Mouse (Mus musculus) G1E (cell line): ENCODE measurements around the gene Gm7168. TPM values are rescaled to one million over a fixed set of nuclear protein-coding genes. Genes with fewer than 3 reads are reported as not detected.
"Not testable (repeated sequence)": the region's sequence is repeated elsewhere in the genome, so short reads cannot be mapped to it uniquely, and the experiment has no call there.

Experiments used
- ATAC-seq: 2 replicates; pipeline ENCODE4 v1.8.0; 2016; ENCODE audit warnings: mild to moderate bottlenecking; ENCODE audit not compliant: insufficient number of reproducible peaks, poor library complexity, low FRiP score, severe bottlenecking; ENCODE audit errors: extremely low read depth
- DNase-seq: peaks from one replicate; pipeline ENCODE4 v3.0.0; 2012; ENCODE audit warnings: low spot score
- H3K27me3 ChIP-seq: 2 replicates; pipeline ENCODE4 v1.6.1; 2012; ENCODE audit warnings: mild to moderate bottlenecking, low read length, inconsistent platforms; ENCODE audit not compliant: insufficient read depth
- H3K36me3 ChIP-seq: replicated peaks from 2 replicates; pipeline ENCODE3; 2012; ENCODE audit warnings: mild to moderate bottlenecking, inconsistent platforms
- H3K4me1 ChIP-seq: 2 replicates; pipeline ENCODE4 v1.6.1; 2012; ENCODE audit warnings: low read depth, low read length, inconsistent platforms, mixed read lengths; ENCODE audit not compliant: insufficient read depth
- H3K4me3 ChIP-seq: 2 replicates; pipeline ENCODE4 v1.5.1; 2012; ENCODE audit warnings: low read depth, mild to moderate bottlenecking, inconsistent platforms, low read length, moderate library complexity, mixed read lengths
- H3K9me3 ChIP-seq: replicated peaks from 2 replicates; pipeline ENCODE4 v1.6.1; 2012; ENCODE audit warnings: inconsistent platforms
- CTCF ChIP-seq: IDR thresholded peaks from 2 replicates; pipeline ENCODE4 v1.5.1; 2012; ENCODE audit warnings: low read depth, low read length, inconsistent platforms, mixed read lengths
- GATA1 ChIP-seq: IDR thresholded peaks from 2 replicates; pipeline ENCODE4 v1.6.1; 2012; ENCODE audit warnings: borderline replicate concordance, low read length, inconsistent platforms, mixed read lengths
- GATA2 ChIP-seq: IDR thresholded peaks from 2 replicates; pipeline ENCODE4 v1.6.1; 2012; ENCODE audit warnings: low read depth, low read length, inconsistent platforms, borderline replicate concordance
- POLR2AphosphoS5 ChIP-seq: IDR thresholded peaks from 2 replicates; pipeline ENCODE4 v1.6.1; 2012; ENCODE audit warnings: low read depth, low read length, inconsistent platforms; ENCODE audit not compliant: insufficient replicate concordance
- TAL1 ChIP-seq: conservative IDR thresholded peaks from 2 replicates; pipeline ENCODE4 v1.6.1; 2012; ENCODE audit warnings: low read depth, low read length, inconsistent platforms, mixed read lengths
- polyA plus RNA-seq: library from polyadenylated mRNA; stranded (reverse); fragments of >175 nt; gene quantifications from 2 replicates; pipeline ENCODE4 v1.2.3, GENCODE M21; 2012
- total RNA-seq, 2 experiments: library from RNA; stranded (forward) in 1 of 2; stranded (reverse) in 1 of 2; fragments of 200-1000 nt in 1 of 2; fragments of >200 nt in 1 of 2; fragmentation: Nextera tagmentation in 1 of 2; gene quantifications; 2 replicates each; pipeline ENCODE4 v1.2.3; 2014 to 2017

Gm7168 gene
- total and polyA plus RNA-seq, 3 experiments: 0.16 TPM; not detected in 2

GRCm38 (mm10) chr17:13914531-13914930 is 33.6 kb upstream of the Gm7168 start:
- Histone ChIP-seq H3K27me3 (no peaks in the 10 kb centered on the region), H3K4me1 (no peaks in the 10 kb centered on the region), H3K4me3 (no peak overlapping the region), H3K36me3 (no peaks in the 10 kb centered on the region), H3K9me3 (no peaks in the 10 kb centered on the region)
- DNase-seq (no peak), ATAC-seq (no peak)
- TF ChIP-seq CTCF: no peak
- no peak for TF ChIP-seq GATA1
- no peak for TF ChIP-seq POLR2AphosphoS5
- no peak for TF ChIP-seq GATA2
- TF ChIP-seq TAL1: no peak

GRCm38 (mm10) chr17:13920771-13921170 is 27.4 kb upstream of the Gm7168 start:
- no peak for DNase-seq
- H3K4me3 ChIP-seq: no peak overlapping the region
- H3K9me3 ChIP-seq: no peaks in the 10 kb centered on the region
- H3K27me3 ChIP-seq: no peaks in the 10 kb centered on the region; the same call in none of the 2 replicates
- ATAC-seq: no peak
- H3K4me1 ChIP-seq: no peaks in the 10 kb centered on the region
- H3K36me3 ChIP-seq: no peaks in the 10 kb centered on the region
- TF ChIP-seq CTCF: no peak
- no peak for TF ChIP-seq GATA1
- TF ChIP-seq TAL1: no peak
- TF ChIP-seq GATA2: no peak
- no peak for TF ChIP-seq POLR2AphosphoS5

- no peak for ATAC-seq
- Histone ChIP-seq H3K9me3 (no peaks in the 10 kb centered on the region), H3K27me3 (peaks cover 3% of the 10 kb centered on the region), H3K4me1 (no peaks in the 10 kb centered on the region), H3K36me3 (no peaks in the 10 kb centered on the region), H3K4me3 (no peak overlapping the region)
- no peak for DNase-seq
- TF ChIP-seq CTCF: no peak
- no peak for TF ChIP-seq POLR2AphosphoS5
Measured at GRCm38 (mm10) chr17:13923418-13923817, 24.8 kb upstream of the Gm7168 start.

GRCm38 (mm10) chr17:13924588-13924987 is 23.6 kb upstream of the Gm7168 start:
- Histone ChIP-seq H3K4me3 (no peak overlapping the region), H3K9me3 (no peaks in the 10 kb centered on the region), H3K4me1 (no peaks in the 10 kb centered on the region), H3K36me3 (no peaks in the 10 kb centered on the region), H3K27me3 (peaks cover 3% of the 10 kb centered on the region)
- no peak for TF ChIP-seq GATA1
- no peak for TF ChIP-seq POLR2AphosphoS5
- TF ChIP-seq TAL1: no peak
- TF ChIP-seq GATA2: no peak
- TF ChIP-seq CTCF: no peak
- ATAC-seq: no peak
- DNase-seq: no peak

- peaks cover 3% of the 10 kb centered on the region; the same call in 1 of the 2 replicates for H3K27me3 ChIP-seq
- no peak overlapping the region for H3K4me3 ChIP-seq
- no peak for ATAC-seq
- H3K4me1 ChIP-seq: no peaks in the 10 kb centered on the region
- no peaks in the 10 kb centered on the region for H3K36me3 ChIP-seq
- TF ChIP-seq GATA1 (no peak), CTCF (no peak), GATA2 (no peak), POLR2AphosphoS5 (no peak), TAL1 (no peak)
- no peaks in the 10 kb centered on the region for H3K9me3 ChIP-seq
- no peak for DNase-seq
Measured at GRCm38 (mm10) chr17:13925931-13926330, 22.2 kb upstream of the Gm7168 start.

GRCm38 (mm10) chr17:13930421-13930820 is 17.8 kb upstream of the Gm7168 start:
- ATAC-seq (no peak), DNase-seq (no peak)
- no peaks in the 10 kb centered on the region for H3K4me1 ChIP-seq
- H3K4me3 ChIP-seq: no peak overlapping the region
- H3K36me3 ChIP-seq: no peaks in the 10 kb centered on the region
- TF ChIP-seq TAL1 (no peak), CTCF (no peak)
- H3K27me3 ChIP-seq: 0 out of 2 replicates have a peak, but pooled peaks cover 3% of the 10 kb centered on the region
- H3K9me3 ChIP-seq: no peaks in the 10 kb centered on the region

GRCm38 (mm10) chr17:13935364-13935763 is 12.8 kb upstream of the Gm7168 start:
- H3K4me3 ChIP-seq, H3K27me3 ChIP-seq, H3K9me3 ChIP-seq, H3K36me3 ChIP-seq, DNase-seq, H3K4me1 ChIP-seq, ATAC-seq: not testable (repeated sequence)
